Mouse (Mus musculus): ENCODE results near the gene Daam1.

- no peak for TF ChIP-seq GATA1 (IDR thresholded peaks at IDR 0.05; ENCODE audit: borderline replicate concordance, low read length)
- no peak for TF ChIP-seq FLI1 (IDR thresholded peaks at IDR 0.05; ENCODE audit: low read length)
Observed at GRCm38 (mm10) chr12:71956980-71957379, 126.1 kb downstream of the Daam1 start.
